Mouse (Mus musculus) heart, embryonic 16.5 days (tissue): Measurements from ENCODE around the gene Hes1. TPM values are rescaled to one million over a fixed set of nuclear protein-coding genes. Genes with fewer than 3 reads are reported as not detected.

Source experiments
- ATAC-seq: fragments of 200-750 bp; cut with Nextera tagmentation; replicated peaks from 2 replicates; pipeline ENCODE4 v1.8.0; 2017; ENCODE audit warnings: moderate number of reproducible peaks; ENCODE audit not compliant: insufficient read depth, low FRiP score; ENCODE audit errors: extremely low read depth
- H3K27ac ChIP-seq: fragments of 300-500 bp; sonication (generic); 2 replicates; pipeline ENCODE4 v1.5.1; 2014; ENCODE audit warnings: mild to moderate bottlenecking, low read length, control low read depth, moderate library complexity
- H3K27me3 ChIP-seq: fragments of 300-500 bp; sonication (generic); 2 replicates; pipeline ENCODE4 v1.6.1; 2014; ENCODE audit warnings: low read length, mixed read lengths; ENCODE audit not compliant: control insufficient read depth, insufficient read depth
- H3K36me3 ChIP-seq: fragments of 300-500 bp; sonication (generic); 2 replicates; pipeline ENCODE4 v1.6.1; 2014; ENCODE audit not compliant: control insufficient read depth, insufficient read depth
- H3K4me1 ChIP-seq: fragments of 300-500 bp; sonication (generic); 2 replicates; pipeline ENCODE4 v1.6.1; 2014; ENCODE audit warnings: low read length, mixed read lengths; ENCODE audit not compliant: control insufficient read depth, insufficient read depth
- H3K4me2 ChIP-seq: fragments of 300-500 bp; sonication (generic); 2 replicates; pipeline ENCODE4 v1.6.1; 2014; ENCODE audit warnings: low read depth, mild to moderate bottlenecking, control low read depth, low read length
- H3K4me3 ChIP-seq: fragments of 300-500 bp; sonication (generic); 2 replicates; pipeline ENCODE4 v1.5.1; 2014; ENCODE audit warnings: mild to moderate bottlenecking, control low read depth, low read length
- H3K9ac ChIP-seq: fragments of 300-500 bp; sonication (generic); 2 replicates; pipeline ENCODE4 v1.6.1; 2014; ENCODE audit warnings: low read length, control low read depth
- H3K9me3 ChIP-seq: fragments of 300-500 bp; sonication (generic); replicated peaks from 2 replicates; pipeline ENCODE4 v1.6.1; 2016; ENCODE audit warnings: low read length; ENCODE audit not compliant: control insufficient read depth
- WGBS: fragments of 180-500 bp; shearing (Covaris S2); extraction: QIAGEN DNeasy Blood & Tissue Kit; methylation state at CpG from one replicate; pipeline ENCODE4 v1.1.7; 2014; 5-methylcytosine and 5-hydroxymethylcytosine counted together
- polyA plus RNA-seq: library from polyadenylated mRNA; unstranded; fragments of >200 nt; fragmentation: Nextera tagmentation; extraction: Ambion mirVana; gene quantifications from 2 replicates; pipeline ENCODE4 v1.2.1, GENCODE M21; 2015

The Hes1 gene
- polyA plus RNA-seq, 1 experiment from 2014 or later, result 23.8 TPM

DNA sequence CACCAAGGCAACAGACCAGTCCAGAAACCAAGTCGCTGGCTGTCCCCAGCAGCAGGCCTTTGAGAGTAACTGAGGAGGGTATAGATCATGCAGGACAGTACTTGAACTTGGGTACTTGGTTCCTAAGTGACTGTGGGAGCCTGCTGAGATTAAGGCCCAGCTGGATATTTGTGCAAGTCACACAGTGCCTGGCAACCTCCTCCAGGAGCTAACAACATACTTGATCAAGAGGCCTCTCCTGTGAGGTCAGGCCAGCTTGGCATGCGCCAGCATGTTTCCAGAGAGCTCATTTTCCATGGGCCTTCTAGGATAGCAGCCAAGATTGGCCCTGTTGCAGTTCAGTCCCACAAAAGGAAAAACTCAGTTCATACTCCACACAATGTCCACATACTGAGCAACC lies 7.3 kb upstream of the Hes1 start:
- Histone ChIP-seq H3K27ac (peak overlapping the region; percentile 78), H3K9ac (no peak overlapping the region), H3K9me3 (no peaks in the 10 kb centered on the region), H3K27me3 (no peaks in the 10 kb centered on the region; the same call in 1 of the 2 replicates), H3K4me3 (no peak overlapping the region), H3K4me2 (no peak overlapping the region), H3K36me3 (no peaks in the 10 kb centered on the region), H3K4me1 (peaks cover 49% of the 10 kb centered on the region)
- 60% methylated on average over 2 of the region's 2 CpGs for WGBS
- ATAC-seq, result peak; percentile 23

DNA sequence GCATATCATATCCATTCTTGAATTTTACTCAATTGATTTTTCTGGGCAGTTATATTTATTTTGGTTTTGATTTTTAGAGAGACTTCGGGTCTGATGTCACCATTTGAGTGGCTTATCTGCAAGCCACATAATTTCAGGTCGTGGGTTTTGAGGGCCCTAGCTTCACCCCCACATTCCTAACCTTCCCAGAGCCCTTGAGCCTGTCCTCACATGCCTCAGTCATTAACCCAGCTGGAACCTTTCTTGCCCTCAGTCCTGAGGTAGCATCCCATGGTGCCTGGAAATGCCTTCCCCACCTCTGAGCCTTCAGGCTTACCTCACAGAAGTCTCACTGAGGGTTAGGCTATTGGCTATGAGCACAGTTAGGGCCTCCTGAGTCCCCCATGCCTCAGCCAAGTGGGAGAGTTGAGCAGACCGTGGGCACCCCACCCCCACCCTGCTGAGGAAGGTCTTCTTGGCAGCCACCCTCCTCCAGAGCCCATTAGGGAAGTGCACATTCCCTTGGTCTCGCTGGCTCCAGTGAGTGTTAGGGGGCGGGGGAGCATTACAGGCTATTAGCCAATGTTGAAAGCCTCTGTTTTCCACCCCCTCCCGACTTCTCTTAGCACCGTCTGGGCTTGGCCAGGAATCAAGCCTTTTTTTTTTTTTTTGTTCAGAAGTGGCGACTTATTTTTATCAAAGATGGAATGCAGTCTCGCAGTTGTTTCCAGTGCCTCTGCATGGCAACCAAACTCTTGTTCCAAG lies 5.0 kb upstream of the Hes1 start:
- Histone ChIP-seq H3K4me2 (peak overlapping the region; percentile 56), H3K9ac (peak overlapping the region; percentile 36; the same call in 1 of the 2 replicates), H3K4me3 (no peak overlapping the region), H3K27me3 (no peaks in the 10 kb centered on the region), H3K27ac (peak overlapping the region; percentile 89), H3K4me1 (peaks cover 61% of the 10 kb centered on the region), H3K36me3 (no peaks in the 10 kb centered on the region), H3K9me3 (no peaks in the 10 kb centered on the region)
- ATAC-seq, result peak; percentile 65
- WGBS, result 6% methylated on average over 9 of the region's 9 CpGs

DNA sequence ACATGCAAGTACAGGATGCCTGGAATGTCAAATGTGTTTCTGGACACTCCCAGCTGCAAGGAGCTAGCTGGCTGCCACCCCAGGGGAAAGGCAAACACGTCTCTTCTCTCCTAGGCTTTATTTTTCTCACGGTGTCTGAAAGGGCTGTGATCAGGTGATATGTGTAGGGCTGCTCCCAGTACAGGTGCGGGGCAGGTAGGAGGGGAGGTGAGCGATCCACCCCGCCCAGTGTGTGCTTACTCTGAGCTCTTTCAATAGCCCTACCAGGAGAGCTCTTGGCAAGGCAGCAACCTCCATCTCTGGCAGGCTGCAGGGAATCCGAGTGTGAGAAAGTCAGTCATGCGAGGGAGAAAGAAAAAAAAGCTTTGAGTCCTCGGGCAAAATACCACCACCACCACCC lies 3.8 kb upstream of the Hes1 start:
- peak overlapping the region; percentile 28 for H3K4me3 ChIP-seq
- no peak for ATAC-seq
- no peaks in the 10 kb centered on the region for H3K36me3 ChIP-seq
- H3K9ac ChIP-seq, result peak overlapping the region; percentile 54
- H3K4me2 ChIP-seq, result peak overlapping the region; percentile 56
- peaks cover 64% of the 10 kb centered on the region for H3K4me1 ChIP-seq
- H3K27me3 ChIP-seq, result no peaks in the 10 kb centered on the region
- H3K27ac ChIP-seq, result peak overlapping the region; percentile 89
- H3K9me3 ChIP-seq, result no peaks in the 10 kb centered on the region
- WGBS, result 16% methylated on average over 8 of the region's 8 CpGs

DNA sequence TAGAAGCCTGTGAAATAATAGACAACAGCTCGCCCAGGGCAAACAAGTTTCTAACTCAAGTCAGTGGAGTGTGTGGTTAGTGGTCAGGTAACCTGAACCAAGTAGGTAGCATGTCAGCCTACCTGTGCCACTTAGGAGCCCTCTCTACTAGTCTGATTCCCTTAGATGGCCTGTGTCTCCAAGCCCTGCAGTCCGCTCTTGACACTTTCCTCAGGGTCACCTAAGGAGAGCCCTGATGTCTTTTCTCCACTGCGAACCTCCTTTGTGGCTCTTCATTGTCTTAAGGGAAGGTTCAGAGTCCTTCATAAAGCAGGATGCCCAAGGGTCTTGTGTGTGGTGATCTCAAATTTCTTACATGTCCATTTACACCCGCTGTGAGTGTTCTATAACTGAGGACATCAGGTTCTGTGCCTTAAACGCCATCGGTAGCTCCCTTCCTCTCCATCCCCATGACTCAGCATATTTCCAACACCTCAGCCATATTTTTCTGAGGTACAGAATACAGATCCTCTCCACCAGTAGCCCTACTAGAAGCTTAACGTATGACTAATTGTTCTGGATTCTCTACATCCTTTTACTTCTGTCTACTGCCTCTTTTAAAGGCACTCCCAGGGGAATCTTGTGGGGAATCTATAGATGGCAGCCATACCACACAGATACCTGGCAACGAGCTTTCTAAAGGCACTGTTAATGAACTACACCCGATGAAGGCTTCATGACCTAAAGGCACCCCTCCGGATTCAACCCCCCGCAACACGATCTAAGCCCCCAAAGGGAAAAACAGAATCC lies 1.7 kb upstream of the Hes1 start:
- Histone ChIP-seq H3K36me3 (no peaks in the 10 kb centered on the region), H3K4me1 (peaks cover 57% of the 10 kb centered on the region), H3K4me2 (peak overlapping the region; percentile 94), H3K9ac (peak overlapping the region; percentile 93), H3K27ac (peak overlapping the region; percentile 99), H3K9me3 (no peaks in the 10 kb centered on the region), H3K27me3 (no peaks in the 10 kb centered on the region), H3K4me3 (peak overlapping the region; percentile 83)
- no peak for ATAC-seq
- 25% methylated on average over 12 of the region's 12 CpGs for WGBS

DNA sequence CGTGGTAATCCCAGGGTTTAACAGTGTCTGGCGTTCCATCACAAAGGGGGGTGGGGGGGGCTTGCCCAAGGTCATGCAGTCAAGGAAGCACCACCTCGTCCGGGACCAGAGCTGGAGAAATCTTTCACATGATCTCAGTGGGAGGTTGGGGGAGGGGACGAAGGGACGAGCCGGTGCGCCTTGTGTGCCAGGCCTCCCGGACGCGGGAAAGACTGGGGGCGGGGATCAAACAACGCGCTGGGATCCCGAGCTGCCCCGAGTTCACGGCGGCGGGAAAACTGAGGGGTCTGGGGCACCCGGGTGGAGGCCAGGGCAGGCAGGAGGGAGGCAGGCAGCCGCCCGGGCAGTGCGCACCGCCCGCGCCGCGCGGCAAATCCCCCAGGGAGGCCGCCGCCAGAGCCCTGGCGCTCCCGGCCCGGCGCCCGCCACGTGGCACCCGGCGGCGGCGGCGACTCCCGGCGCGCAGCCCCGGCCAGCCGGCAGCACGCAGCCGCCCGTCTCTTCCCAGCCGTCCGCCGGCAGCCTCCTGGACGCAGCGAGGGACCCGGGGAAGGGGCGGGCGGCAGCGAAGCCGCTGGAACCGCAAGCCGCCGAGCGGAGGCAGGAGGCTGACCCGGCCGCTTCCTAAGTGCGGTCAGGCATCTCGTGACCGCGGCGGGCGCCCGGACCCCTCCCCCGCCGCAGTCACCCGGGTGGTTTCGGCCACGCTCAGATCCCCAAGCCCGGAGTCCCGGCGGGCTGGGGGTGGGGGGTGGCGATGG lies 883 bp upstream of the Hes1 start:
- Histone ChIP-seq H3K4me2 (peak overlapping the region; percentile 94), H3K36me3 (no peaks in the 10 kb centered on the region), H3K27ac (peak overlapping the region; percentile 99), H3K4me3 (peak overlapping the region; percentile 83), H3K9me3 (no peaks in the 10 kb centered on the region), H3K27me3 (no peaks in the 10 kb centered on the region), H3K4me1 (peaks cover 54% of the 10 kb centered on the region), H3K9ac (peak overlapping the region; percentile 93)
- peak; percentile 8 for ATAC-seq
- WGBS, result under 1% methylated on average over 56 of the region's 82 CpGs

DNA sequence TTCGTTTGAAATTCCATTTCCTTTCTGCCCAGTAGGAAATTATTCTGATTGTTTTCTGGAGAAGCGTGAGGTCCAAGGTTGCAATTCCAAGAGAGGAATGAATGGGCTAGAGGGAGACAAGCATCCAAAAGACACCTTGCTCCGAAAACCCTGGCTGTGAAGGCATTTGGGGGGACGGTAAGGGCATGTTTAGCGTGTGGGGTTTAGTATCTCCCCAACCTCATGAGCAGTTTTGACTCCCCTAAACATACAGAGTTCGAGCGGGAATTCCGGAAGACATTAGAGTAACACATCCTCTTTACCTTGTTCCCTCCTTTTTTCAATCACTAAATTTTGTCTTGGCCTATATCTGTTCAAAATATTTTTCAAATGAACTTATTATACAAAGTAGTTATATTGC lies 429 bp downstream of the Hes1 start:
- peak overlapping the region; percentile 83 for H3K4me3 ChIP-seq
- 1% methylated on average over 8 of the region's 8 CpGs for WGBS
- no peak for ATAC-seq
- H3K9me3 ChIP-seq, result no peaks in the 10 kb centered on the region
- peak overlapping the region; percentile 93 for H3K9ac ChIP-seq
- peaks cover 52% of the 10 kb centered on the region for H3K4me1 ChIP-seq
- peak overlapping the region; percentile 99 for H3K27ac ChIP-seq
- peak overlapping the region; percentile 94 for H3K4me2 ChIP-seq
- H3K27me3 ChIP-seq, result no peaks in the 10 kb centered on the region
- H3K36me3 ChIP-seq, result no peaks in the 10 kb centered on the region

DNA sequence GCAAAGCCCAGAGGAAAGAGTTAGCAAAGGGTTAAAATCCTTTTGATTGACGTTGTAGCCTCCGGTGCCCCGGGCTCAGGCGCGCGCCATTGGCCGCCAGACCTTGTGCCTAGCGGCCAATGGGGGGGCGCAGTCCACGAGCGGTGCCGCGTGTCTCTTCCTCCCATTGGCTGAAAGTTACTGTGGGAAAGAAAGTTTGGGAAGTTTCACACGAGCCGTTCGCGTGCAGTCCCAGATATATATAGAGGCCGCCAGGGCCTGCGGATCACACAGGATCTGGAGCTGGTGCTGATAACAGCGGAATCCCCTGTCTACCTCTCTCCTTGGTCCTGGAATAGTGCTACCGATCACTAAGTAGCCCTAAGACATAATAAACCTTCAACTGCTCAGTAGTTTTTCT lies 893 bp downstream of the Hes1 start:
- H3K27ac ChIP-seq, result peak overlapping the region; percentile 99
- peak overlapping the region; percentile 94 for H3K4me2 ChIP-seq
- H3K4me1 ChIP-seq, result peaks cover 51% of the 10 kb centered on the region
- H3K9me3 ChIP-seq, result no peaks in the 10 kb centered on the region
- H3K9ac ChIP-seq, result peak overlapping the region; percentile 88
- H3K36me3 ChIP-seq, result no peaks in the 10 kb centered on the region
- WGBS, result under 1% methylated on average over 21 of the region's 21 CpGs
- peak; percentile 61 for ATAC-seq
- peak overlapping the region; percentile 83 for H3K4me3 ChIP-seq
- H3K27me3 ChIP-seq, result no peaks in the 10 kb centered on the region

DNA sequence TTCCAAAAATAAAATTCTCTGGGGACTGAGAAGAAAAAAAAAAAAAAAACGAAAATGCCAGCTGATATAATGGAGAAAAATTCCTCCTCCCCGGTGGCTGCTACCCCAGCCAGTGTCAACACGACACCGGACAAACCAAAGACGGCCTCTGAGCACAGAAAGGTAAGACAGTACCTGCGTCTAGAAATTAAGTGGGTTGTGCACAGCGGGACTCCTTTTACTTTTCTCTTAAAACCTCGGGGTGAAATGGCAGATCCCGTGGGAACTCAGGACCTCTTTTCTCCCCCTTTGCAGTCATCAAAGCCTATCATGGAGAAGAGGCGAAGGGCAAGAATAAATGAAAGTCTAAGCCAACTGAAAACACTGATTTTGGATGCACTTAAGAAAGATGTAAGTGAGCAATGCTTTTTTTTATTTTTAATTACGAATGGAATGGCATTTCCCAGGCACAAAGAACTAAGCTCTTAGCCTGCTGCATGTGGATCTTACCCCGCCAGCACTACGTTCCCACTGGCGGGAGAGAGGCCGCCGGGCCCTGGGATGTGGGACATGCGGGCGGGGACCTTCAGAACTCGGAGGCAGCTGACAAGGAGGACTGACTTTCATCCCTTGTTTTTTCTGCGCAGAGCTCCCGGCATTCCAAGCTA lies 1.5 kb downstream of the Hes1 start:
- H3K4me2 ChIP-seq, result peak overlapping the region; percentile 94
- H3K4me3 ChIP-seq, result peak overlapping the region; percentile 83
- H3K4me1 ChIP-seq, result peaks cover 47% of the 10 kb centered on the region
- no peaks in the 10 kb centered on the region for H3K27me3 ChIP-seq
- H3K27ac ChIP-seq, result peak overlapping the region; percentile 97
- no peaks in the 10 kb centered on the region for H3K36me3 ChIP-seq
- WGBS, result under 1% methylated on average over 21 of the region's 21 CpGs
- peak overlapping the region; percentile 88 for H3K9ac ChIP-seq
- no peak for ATAC-seq
- H3K9me3 ChIP-seq, result no peaks in the 10 kb centered on the region
